Mouse (Mus musculus) neural tube, embryonic 14.5 days (tissue): Measurements from ENCODE around the gene Nav1. TPM values are rescaled to one million over a fixed set of nuclear protein-coding genes. Genes with fewer than 3 reads are reported as not detected.

Experiments
- ATAC-seq: fragments of 200-750 bp; cut with Nextera tagmentation; 2 replicates; pipeline ENCODE4 v1.8.0; 2017; ENCODE audit warnings: low read depth, mild to moderate bottlenecking, moderate TSS enrichment, moderate library complexity
- H3K27ac ChIP-seq: fragments of 300-500 bp; sonication (generic); 2 replicates; pipeline ENCODE4 v1.5.1; 2014; ENCODE audit warnings: low read depth, mild to moderate bottlenecking, control low read depth, low read length, moderate library complexity, mixed read lengths
- H3K27me3 ChIP-seq: fragments of 300-500 bp; sonication (generic); 2 replicates; pipeline ENCODE4 v1.6.1; 2014; ENCODE audit warnings: low read length; ENCODE audit not compliant: control insufficient read depth, insufficient read depth
- H3K36me3 ChIP-seq: fragments of 300-500 bp; sonication (generic); 2 replicates; pipeline ENCODE4 v1.6.1; 2014; ENCODE audit warnings: low read length, mixed read lengths; ENCODE audit not compliant: control insufficient read depth, insufficient read depth
- H3K4me1 ChIP-seq: fragments of 300-500 bp; sonication (generic); 2 replicates; pipeline ENCODE4 v1.6.1; 2014; ENCODE audit warnings: low read length; ENCODE audit not compliant: control insufficient read depth, insufficient read depth
- H3K4me2 ChIP-seq: fragments of 300-500 bp; sonication (generic); 2 replicates; pipeline ENCODE4 v1.6.1; 2014; ENCODE audit warnings: mild to moderate bottlenecking, low read depth, low read length, control low read depth
- H3K4me3 ChIP-seq: fragments of 300-500 bp; sonication (generic); 2 replicates; pipeline ENCODE4 v1.5.1; 2014; ENCODE audit warnings: low read depth, low read length, control low read depth, mixed read lengths
- H3K9ac ChIP-seq: fragments of 300-500 bp; sonication (generic); replicated peaks from 2 replicates; pipeline ENCODE4 v1.6.1; 2014; ENCODE audit warnings: low read depth, mild to moderate bottlenecking, control low read depth, low read length, mixed read lengths
- H3K9me3 ChIP-seq: fragments of 300-500 bp; sonication (generic); 2 replicates; pipeline ENCODE4 v1.6.1; 2016; ENCODE audit warnings: low read length; ENCODE audit not compliant: control insufficient read depth
- WGBS: fragments of 180-500 bp; shearing (Covaris S2); extraction: QIAGEN DNeasy Blood & Tissue Kit; methylation state at CpG from one replicate; pipeline ENCODE4 v1.1.7; 2014; 5-methylcytosine and 5-hydroxymethylcytosine counted together
- polyA plus RNA-seq: library from polyadenylated mRNA; unstranded; fragments of >200 nt; fragmentation: Nextera tagmentation; extraction: Ambion mirVana; gene quantifications from 2 replicates; pipeline ENCODE4 v1.2.1, GENCODE M21; 2014

Gene Nav1
- 61.2 and 64.9 TPM in 2 replicates for polyA plus RNA-seq

DNA sequence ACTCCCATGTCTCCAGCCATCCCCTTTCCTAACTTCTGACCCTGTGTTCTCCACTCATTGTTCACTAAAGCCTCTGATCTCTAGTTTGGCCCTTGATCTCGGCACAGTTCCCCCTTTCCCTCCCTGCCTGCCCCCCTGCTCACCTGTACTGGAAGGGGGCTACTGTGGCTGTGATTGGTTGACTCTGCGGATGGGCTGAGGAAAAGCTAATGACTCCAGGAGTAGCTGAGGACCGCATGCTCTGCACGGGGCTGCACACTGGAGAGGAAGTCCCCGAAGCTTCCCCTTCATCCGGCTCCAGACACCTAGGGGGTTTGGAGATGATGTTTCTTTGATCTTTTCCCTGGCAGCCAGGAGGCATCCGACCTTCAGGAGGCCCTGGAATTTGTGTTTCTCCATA, at the start of gene Nav1:
Nav1 (minus strand) TSS at position 277 of the 400 bp plus-strand sequence.
- Histone ChIP-seq H3K36me3 (no peaks in the 10 kb centered on the region), H3K9me3 (no peaks in the 10 kb centered on the region), H3K4me2 (no peak within 1 kb of the TSS), H3K4me1 (peaks cover 9% of the 10 kb centered on the region), H3K9ac (no peak within 1 kb of the TSS), H3K27me3 (no peaks in the 10 kb centered on the region), H3K27ac (no peak within 1 kb of the TSS), H3K4me3 (no peak within 1 kb of the TSS)
- ATAC-seq, result no peak
- WGBS, result 41% methylated on average over 7 of the region's 7 CpGs

DNA sequence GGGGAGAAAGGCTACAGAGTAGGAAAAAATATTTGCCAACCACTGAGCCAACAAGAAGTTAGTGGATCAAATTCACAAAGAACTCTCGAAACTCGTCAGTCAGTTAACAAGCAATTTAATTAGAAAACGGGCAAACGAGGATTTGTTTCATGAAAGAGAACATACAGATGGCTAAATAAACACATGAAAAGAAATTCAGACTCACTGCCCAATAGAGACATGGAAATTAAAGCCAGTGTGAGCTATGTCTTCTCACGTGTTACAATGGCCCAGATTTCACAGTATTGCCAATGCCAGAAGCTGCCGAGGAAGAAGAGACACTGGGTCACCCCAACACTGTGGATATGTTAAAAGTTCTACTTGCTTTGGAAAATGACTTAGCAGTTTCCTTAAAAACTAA, 46.8 kb upstream of the Nav1 start:
- H3K9ac ChIP-seq, result no peak overlapping the region
- no peaks in the 10 kb centered on the region for H3K36me3 ChIP-seq
- H3K9me3 ChIP-seq, result no peaks in the 10 kb centered on the region
- H3K27me3 ChIP-seq, result no peaks in the 10 kb centered on the region
- no peak overlapping the region for H3K27ac ChIP-seq
- H3K4me2 ChIP-seq, result no peak overlapping the region
- H3K4me3 ChIP-seq, result no peak overlapping the region
- no peaks in the 10 kb centered on the region for H3K4me1 ChIP-seq
- ATAC-seq, result no peak
- 86% methylated on average over 6 of the region's 6 CpGs for WGBS

DNA sequence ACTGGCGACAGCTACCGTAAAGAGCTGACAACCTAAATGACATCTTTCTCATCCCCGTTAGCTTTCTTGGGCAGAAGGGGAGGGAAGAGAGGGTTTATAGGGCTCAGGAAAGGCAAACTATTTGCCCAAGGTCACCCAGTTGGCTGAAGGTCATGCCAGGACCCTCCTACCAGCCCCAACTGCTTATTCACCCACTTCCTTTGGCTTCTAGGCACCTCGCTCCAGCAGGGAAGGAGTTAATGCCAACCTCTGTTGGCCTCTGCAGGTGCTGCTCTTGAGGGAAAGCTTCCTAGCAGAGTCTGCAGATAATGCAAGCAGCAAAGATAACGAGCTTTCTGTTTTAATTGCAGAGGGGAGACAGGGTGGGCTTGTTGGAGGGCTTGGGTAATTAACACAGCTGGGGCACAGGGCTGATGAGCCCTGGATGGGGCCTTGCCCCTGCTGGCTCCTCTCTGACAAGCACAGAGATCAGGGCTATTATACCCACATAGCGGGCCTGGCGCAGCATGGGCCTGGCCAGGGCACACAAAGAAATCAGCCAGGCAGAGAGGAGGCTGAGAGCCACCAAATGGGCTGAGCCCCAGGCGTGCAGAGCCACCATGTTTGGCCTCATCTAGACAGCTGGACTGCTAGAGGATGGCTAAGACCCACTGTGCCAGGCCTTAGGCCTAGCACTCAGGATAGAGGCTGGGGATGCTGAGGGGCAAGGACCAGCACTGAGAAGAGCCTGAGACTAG, 38.5 kb upstream of the Nav1 start:
- 35% methylated on average over 8 of the region's 8 CpGs for WGBS
- H3K36me3 ChIP-seq, result no peaks in the 10 kb centered on the region
- H3K4me3 ChIP-seq, result no peak overlapping the region
- H3K27me3 ChIP-seq, result no peaks in the 10 kb centered on the region
- no peak overlapping the region for H3K9ac ChIP-seq
- no peak overlapping the region for H3K4me2 ChIP-seq
- peak; percentile 91 for ATAC-seq
- peak overlapping the region; percentile 71 for H3K27ac ChIP-seq
- peaks cover 13% of the 10 kb centered on the region for H3K4me1 ChIP-seq
- no peaks in the 10 kb centered on the region for H3K9me3 ChIP-seq

DNA sequence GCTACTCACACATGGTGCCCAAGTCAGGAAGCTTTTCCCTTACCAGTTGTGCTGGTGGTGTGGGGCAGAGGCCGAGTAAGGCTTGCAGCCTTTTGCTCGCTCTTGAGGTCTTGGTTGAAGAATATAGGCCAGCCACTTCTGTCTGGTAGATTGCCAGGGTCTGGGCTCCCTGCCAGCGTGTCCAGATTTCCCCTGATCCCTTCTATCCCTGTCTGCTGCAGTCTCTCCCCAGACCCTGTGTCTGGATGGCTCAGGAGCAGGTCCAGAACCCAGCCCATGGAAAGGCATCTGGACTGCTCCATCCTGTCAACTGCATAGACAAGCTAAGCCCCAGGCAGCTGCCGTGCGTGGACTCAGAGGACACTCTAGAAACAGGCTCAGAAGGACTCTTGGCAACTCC, 37.0 kb upstream of the Nav1 start:
- Histone ChIP-seq H3K27me3 (no peaks in the 10 kb centered on the region), H3K4me1 (peaks cover 13% of the 10 kb centered on the region), H3K4me3 (no peak overlapping the region), H3K9me3 (no peaks in the 10 kb centered on the region), H3K4me2 (no peak overlapping the region), H3K27ac (no peak overlapping the region), H3K9ac (no peak overlapping the region), H3K36me3 (no peaks in the 10 kb centered on the region)
- ATAC-seq, result no peak
- WGBS, result 69% methylated on average over 5 of the region's 5 CpGs

DNA sequence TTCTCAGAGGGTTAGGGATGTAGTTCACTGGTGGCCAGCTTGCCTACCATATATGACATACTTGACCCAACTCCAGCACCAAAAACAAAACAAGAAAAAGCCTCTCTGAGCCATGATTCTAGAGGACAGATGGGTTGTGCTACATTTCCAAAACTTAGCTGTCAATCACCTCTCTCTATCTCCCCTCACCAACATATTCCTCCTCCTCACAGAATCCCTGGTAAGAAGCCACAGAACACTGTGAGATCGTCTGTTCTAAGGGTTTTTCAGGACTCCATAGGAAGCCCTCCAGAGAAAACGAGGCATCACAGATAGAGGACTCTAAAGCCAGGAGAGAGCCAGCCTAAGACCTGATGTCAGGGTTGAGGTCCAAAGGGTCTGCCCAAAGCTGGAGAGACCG, 36.6 kb upstream of the Nav1 start:
- no peak for ATAC-seq
- Histone ChIP-seq H3K27me3 (no peaks in the 10 kb centered on the region), H3K4me3 (no peak overlapping the region), H3K36me3 (no peaks in the 10 kb centered on the region), H3K4me2 (no peak overlapping the region), H3K9me3 (no peaks in the 10 kb centered on the region), H3K4me1 (peaks cover 13% of the 10 kb centered on the region), H3K9ac (no peak overlapping the region), H3K27ac (no peak overlapping the region)
- 87% methylated on average over 3 of the region's 3 CpGs for WGBS

DNA sequence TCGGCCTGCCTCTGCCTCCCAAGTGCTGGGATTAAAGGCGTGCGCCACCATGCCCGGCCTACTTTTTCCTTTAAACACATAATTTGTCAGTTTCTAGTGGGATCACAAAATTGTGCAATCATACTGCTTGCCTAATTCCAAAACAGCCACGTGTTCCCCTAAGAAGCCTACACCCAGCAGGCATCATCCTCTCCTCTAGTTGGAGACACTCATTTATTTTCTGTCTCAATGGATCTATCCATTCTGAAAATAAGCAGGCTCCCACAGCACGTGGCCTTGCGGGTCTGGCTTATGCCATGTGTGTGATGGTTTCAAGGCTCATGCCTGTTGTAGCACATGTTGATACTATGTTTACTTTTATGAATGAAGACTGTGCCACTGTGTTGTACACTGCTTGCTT, 32.8 kb upstream of the Nav1 start:
- Histone ChIP-seq H3K4me3 (no peak overlapping the region), H3K27me3 (no peaks in the 10 kb centered on the region), H3K36me3 (no peaks in the 10 kb centered on the region), H3K9ac (no peak overlapping the region), H3K4me2 (no peak overlapping the region), H3K4me1 (peaks cover 21% of the 10 kb centered on the region), H3K27ac (no peak overlapping the region), H3K9me3 (no peaks in the 10 kb centered on the region)
- ATAC-seq, result no peak
- WGBS, result 87% methylated on average over 7 of the region's 7 CpGs

DNA sequence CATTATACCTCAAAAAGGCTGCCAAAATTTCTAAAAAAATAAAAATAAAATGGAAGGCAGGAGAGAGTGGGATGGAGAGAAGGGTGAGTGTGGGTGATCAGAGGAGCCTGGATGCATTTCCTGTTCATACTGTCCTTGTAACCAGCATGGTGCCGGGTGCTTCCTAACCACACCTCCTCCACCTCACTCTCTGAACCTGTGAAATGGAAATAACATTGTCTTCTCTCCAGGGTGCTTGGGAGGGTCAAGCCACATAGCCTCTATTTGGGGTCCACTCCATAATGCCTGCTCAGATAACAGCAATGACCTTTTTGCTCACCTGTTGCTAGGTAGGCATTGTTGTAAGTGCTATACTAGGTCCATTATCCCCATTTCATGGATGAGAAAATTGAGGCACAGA, 32.0 kb upstream of the Nav1 start:
- Histone ChIP-seq H3K4me1 (peaks cover 22% of the 10 kb centered on the region), H3K4me2 (no peak overlapping the region), H3K36me3 (no peaks in the 10 kb centered on the region), H3K9ac (no peak overlapping the region), H3K27ac (no peak overlapping the region), H3K9me3 (no peaks in the 10 kb centered on the region), H3K4me3 (no peak overlapping the region), H3K27me3 (no peaks in the 10 kb centered on the region)
- 100% methylated on average over 1 of the region's 1 CpGs for WGBS
- no peak for ATAC-seq

DNA sequence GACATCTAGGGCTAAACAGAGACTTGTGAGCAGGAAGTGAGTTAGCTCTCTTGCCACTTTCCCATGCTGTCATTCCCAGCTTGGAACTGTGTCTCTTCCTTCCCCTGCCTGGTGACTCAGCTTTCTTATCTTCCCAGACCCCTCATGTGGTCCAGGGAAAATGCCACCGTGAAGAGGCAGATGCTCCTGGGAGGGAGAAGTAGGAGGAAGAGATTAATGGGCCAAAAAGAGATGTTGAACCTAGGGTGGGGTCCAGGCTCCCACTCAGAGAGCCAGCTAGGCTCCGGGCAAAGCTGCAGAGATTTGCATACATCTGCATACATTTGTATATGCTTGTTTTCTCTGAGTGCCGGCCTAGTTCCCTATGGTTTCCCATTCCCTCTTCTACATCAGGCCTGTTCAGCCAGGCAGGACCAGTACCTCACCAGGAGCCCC, 30.5 kb upstream of the Nav1 start:
- no peaks in the 10 kb centered on the region for H3K9me3 ChIP-seq
- H3K36me3 ChIP-seq, result no peaks in the 10 kb centered on the region
- H3K27me3 ChIP-seq, result no peaks in the 10 kb centered on the region
- no peak overlapping the region for H3K4me2 ChIP-seq
- WGBS, result 6% methylated on average over 3 of the region's 3 CpGs
- peak overlapping the region; percentile 44; the same call in 1 of the 2 replicates for H3K27ac ChIP-seq
- no peak overlapping the region for H3K4me3 ChIP-seq
- no peak overlapping the region for H3K9ac ChIP-seq
- ATAC-seq, result no peak
- H3K4me1 ChIP-seq, result peaks cover 22% of the 10 kb centered on the region

DNA sequence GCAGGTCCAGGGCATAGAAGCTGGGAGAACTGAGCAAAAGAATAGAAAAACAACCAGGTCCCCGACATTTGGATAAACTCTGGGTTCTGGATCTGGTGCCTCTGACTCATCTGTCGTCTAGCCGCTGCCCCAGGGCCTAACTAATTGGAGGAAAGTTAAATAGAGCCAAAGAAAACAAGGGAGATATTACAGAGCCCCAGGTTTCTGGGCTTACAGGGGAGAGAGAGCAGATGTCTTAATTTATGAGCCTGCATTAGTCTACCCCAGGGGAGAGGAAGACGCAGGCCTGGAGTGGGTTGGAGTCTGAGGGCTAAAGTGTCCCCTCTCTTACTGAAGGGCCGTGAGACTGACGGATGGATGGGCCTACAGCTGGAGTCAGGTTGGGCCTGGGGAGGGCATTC, 29.0 kb upstream of the Nav1 start:
- Histone ChIP-seq H3K4me2 (no peak overlapping the region), H3K9me3 (no peaks in the 10 kb centered on the region), H3K27me3 (no peaks in the 10 kb centered on the region), H3K4me1 (peaks cover 16% of the 10 kb centered on the region), H3K4me3 (no peak overlapping the region), H3K36me3 (no peaks in the 10 kb centered on the region), H3K27ac (peak overlapping the region; percentile 35), H3K9ac (no peak overlapping the region)
- peak; percentile 69; the same call in 1 of the 2 replicates for ATAC-seq
- WGBS, result 7% methylated on average over 6 of the region's 6 CpGs
